Mouse (Mus musculus) myocyte (in vitro differentiated cells): ENCODE results near the gene Pop5. TPM values are rescaled to one million over a fixed set of nuclear protein-coding genes. Genes with fewer than 3 reads are reported as not detected.

Experiments used
- H3K27me3 ChIP-seq: one replicate; pipeline ENCODE4 v1.6.1; 2011; ENCODE audit not compliant: control insufficient read depth, insufficient read depth, insufficient read length
- H3K36me3 ChIP-seq: one replicate; pipeline ENCODE4 v1.6.1; 2011; ENCODE audit not compliant: control insufficient read depth, insufficient read depth
- H3K4me2 ChIP-seq: one replicate; pipeline ENCODE4 v1.6.1; 2011; ENCODE audit warnings: low read depth, control low read depth
- H3K4me3 ChIP-seq: one replicate; pipeline ENCODE4 v1.5.1; 2011; ENCODE audit warnings: mild to moderate bottlenecking, control low read depth, moderate library complexity
- H3K79me2 ChIP-seq: one replicate; pipeline ENCODE4 v1.6.1; 2011; ENCODE audit not compliant: control insufficient read depth, insufficient read depth
- H3ac ChIP-seq: one replicate; pipeline ENCODE4 v1.6.1; 2011; ENCODE audit not compliant: control insufficient read depth, insufficient read length
- CEBPB ChIP-seq: IDR thresholded peaks from 2 replicates; pipeline ENCODE4 v1.6.1; 2011; ENCODE audit warnings: mild to moderate bottlenecking, moderate library complexity; ENCODE audit not compliant: poor library complexity, insufficient read depth, severe bottlenecking
- E2F4 ChIP-seq: IDR thresholded peaks from one replicate; pipeline ENCODE4 v1.6.1; 2011; ENCODE audit warnings: mild to moderate bottlenecking, control low read depth, moderate library complexity; ENCODE audit not compliant: insufficient read depth
- MAX ChIP-seq: IDR thresholded peaks from one replicate; pipeline ENCODE4 v1.6.1; 2011; ENCODE audit warnings: low read depth, mild to moderate bottlenecking, control low read depth
- MYOD1 ChIP-seq, 3 experiments: IDR thresholded peaks; one replicate each; pipeline ENCODE4 v1.6.1; 2011; ENCODE audit warnings: control low read depth in 2 of 3, low read depth in 2 of 3, mild to moderate bottlenecking in 2 of 3, moderate library complexity in 1 of 3; ENCODE audit not compliant: insufficient read length in 2 of 3, control insufficient read depth in 1 of 3
- MYOG ChIP-seq, 3 experiments: IDR thresholded peaks; one replicate each; pipeline ENCODE4 v1.6.1; 2011; ENCODE audit warnings: control low read depth in 2 of 3, low read depth in 2 of 3, mild to moderate bottlenecking in 2 of 3; ENCODE audit not compliant: insufficient read length in 2 of 3, control insufficient read depth in 1 of 3, insufficient read depth in 1 of 3
- POLR2A ChIP-seq: IDR thresholded peaks from one replicate; pipeline ENCODE4 v1.6.1; 2011; ENCODE audit warnings: low read depth, mild to moderate bottlenecking, control low read depth, moderate library complexity; ENCODE audit not compliant: insufficient read length
- POLR2AphosphoS2 ChIP-seq: IDR thresholded peaks from one replicate; pipeline ENCODE4 v1.6.1; 2011; ENCODE audit warnings: low read depth, control low read depth; ENCODE audit not compliant: insufficient read length
- REST ChIP-seq: IDR thresholded peaks from one replicate; pipeline ENCODE4 v1.6.1; 2011; ENCODE audit warnings: mild to moderate bottlenecking, control low read depth, moderate library complexity; ENCODE audit not compliant: insufficient read depth, insufficient read length
- SRF ChIP-seq: IDR thresholded peaks from one replicate; pipeline ENCODE4 v1.6.1; 2011; ENCODE audit warnings: low read depth; ENCODE audit not compliant: control insufficient read depth, insufficient read length
- TCF12 ChIP-seq: IDR thresholded peaks from one replicate; pipeline ENCODE4 v1.6.1; 2011; ENCODE audit warnings: mild to moderate bottlenecking, control low read depth; ENCODE audit not compliant: poor library complexity, insufficient read depth, severe bottlenecking
- TCF3 ChIP-seq: IDR thresholded peaks from one replicate; pipeline ENCODE4 v1.6.1; 2011; ENCODE audit warnings: low read depth, control low read depth; ENCODE audit not compliant: insufficient read length
- USF1 ChIP-seq: IDR thresholded peaks from one replicate; pipeline ENCODE4 v1.6.1; 2011; ENCODE audit warnings: low read depth, mild to moderate bottlenecking, control low read depth, moderate library complexity
- polyA plus RNA-seq: library from polyadenylated mRNA; unstranded; fragments of >200 nt; fragmentation: generic; extraction: Trizol; gene quantifications from one replicate; pipeline ENCODE4 v1.2.1, GENCODE M21; 2012; ENCODE audit warnings: missing spikeins

Pop5 gene
- polyA plus RNA-seq, 1 experiment = 82.3 TPM

DNA sequence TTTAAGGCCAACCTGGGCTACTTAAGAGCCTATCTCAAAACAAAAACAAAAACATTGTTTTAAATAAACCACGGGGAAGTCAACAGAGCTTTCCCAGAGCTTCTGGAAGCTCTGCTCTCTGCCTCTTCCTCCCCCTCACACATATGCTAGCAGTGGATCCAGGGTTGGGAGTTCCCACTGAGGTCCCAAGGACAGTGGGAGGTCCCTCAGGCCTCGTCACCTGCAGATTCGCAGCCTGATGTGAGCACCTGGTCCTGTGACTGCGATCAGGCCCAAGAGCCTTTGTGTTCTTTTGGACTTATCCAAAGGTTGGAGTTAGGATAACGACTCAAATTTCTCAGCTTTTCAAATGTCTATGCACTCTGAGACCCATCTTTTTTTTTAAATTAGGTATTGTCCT lies 27.0 kb upstream of the Pop5 start:
- no peak overlapping the region for H3K4me3 ChIP-seq
- H3K36me3 ChIP-seq = no peaks in the 10 kb centered on the region
- H3K79me2 ChIP-seq = no peaks in the 10 kb centered on the region
- no peak overlapping the region for H3ac ChIP-seq
- no peak for TF ChIP-seq MYOD1 (IDR thresholded peaks at IDR 0.05; ENCODE audit: control insufficient read depth in 1 of 3, insufficient read length in 2 of 3, low read depth in 2 of 3)
- no peak for TF ChIP-seq TCF3
- no peak for TF ChIP-seq TCF12
- TF ChIP-seq POLR2AphosphoS2 = no peak
- TF ChIP-seq REST = no peak
- no peak for TF ChIP-seq POLR2A
- no peak for TF ChIP-seq MYOG (IDR thresholded peaks at IDR 0.05; ENCODE audit: control insufficient read depth in 1 of 3, insufficient read depth in 1 of 3, insufficient read length in 2 of 3, low read depth in 2 of 3)
- no peak for TF ChIP-seq USF1
- no peak for TF ChIP-seq E2F4
- TF ChIP-seq MAX = no peak
- TF ChIP-seq CEBPB = no peak
- TF ChIP-seq SRF = no peak
- H3K4me2 ChIP-seq = no peak overlapping the region
- H3K27me3 ChIP-seq = no peaks in the 10 kb centered on the region

GRCm38 (mm10) chr5:115210380-115210779 lies 25.3 kb upstream of the Pop5 start:
- Histone ChIP-seq H3K4me2 (no peak overlapping the region), H3ac (no peak overlapping the region), H3K79me2 (no peaks in the 10 kb centered on the region), H3K4me3 (no peak overlapping the region), H3K27me3 (no peaks in the 10 kb centered on the region), H3K36me3 (no peaks in the 10 kb centered on the region)
- TF ChIP-seq CEBPB = no peak
- TF ChIP-seq MYOD1 (IDR thresholded peaks at IDR 0.05; ENCODE audit: control insufficient read depth in 1 of 3, insufficient read length in 2 of 3, low read depth in 2 of 3) = no peak
- no peak for TF ChIP-seq MAX
- no peak for TF ChIP-seq TCF12
- no peak for TF ChIP-seq POLR2A
- no peak for TF ChIP-seq TCF3
- no peak for TF ChIP-seq POLR2AphosphoS2

GRCm38 (mm10) chr5:115212451-115212850 lies 23.2 kb upstream of the Pop5 start:
- H3ac ChIP-seq = no peak overlapping the region
- H3K27me3 ChIP-seq = no peaks in the 10 kb centered on the region
- no peaks in the 10 kb centered on the region for H3K79me2 ChIP-seq
- no peak overlapping the region for H3K4me3 ChIP-seq
- no peaks in the 10 kb centered on the region for H3K36me3 ChIP-seq
- no peak for TF ChIP-seq CEBPB
- no peak for TF ChIP-seq SRF
- no peak for TF ChIP-seq MAX
- TF ChIP-seq TCF12 = no peak
- no peak for TF ChIP-seq MYOG (IDR thresholded peaks at IDR 0.05; ENCODE audit: control insufficient read depth in 1 of 3, insufficient read depth in 1 of 3, insufficient read length in 2 of 3, low read depth in 2 of 3)
- H3K4me2 ChIP-seq = no peak overlapping the region

- Histone ChIP-seq H3K4me2 (no peak overlapping the region), H3K79me2 (no peaks in the 10 kb centered on the region), H3K36me3 (no peaks in the 10 kb centered on the region), H3K27me3 (no peaks in the 10 kb centered on the region), H3ac (no peak overlapping the region), H3K4me3 (no peak overlapping the region)
- TF ChIP-seq MYOG (IDR thresholded peaks at IDR 0.05; ENCODE audit: control insufficient read depth in 1 of 3, insufficient read depth in 1 of 3, insufficient read length in 2 of 3, low read depth in 2 of 3) (no peak), TCF3 (no peak), REST (no peak), TCF12 (no peak), CEBPB (no peak), USF1 (no peak), POLR2A (no peak), MYOD1 (IDR thresholded peaks at IDR 0.05; ENCODE audit: control insufficient read depth in 1 of 3, insufficient read length in 2 of 3, low read depth in 2 of 3) (peak in 1 of 3 experiments; percentile 34)
These were observed 22.8 kb upstream of the Pop5 start for GRCm38 (mm10) chr5:115212861-115213260.

- Histone ChIP-seq H3K36me3 (no peaks in the 10 kb centered on the region), H3K27me3 (no peaks in the 10 kb centered on the region), H3K79me2 (no peaks in the 10 kb centered on the region), H3K4me3 (no peak overlapping the region), H3K4me2 (peak overlapping the region; percentile 46), H3ac (no peak overlapping the region)
- TF ChIP-seq TCF12 = no peak
- no peak for TF ChIP-seq CEBPB
- TF ChIP-seq POLR2A = no peak
- TF ChIP-seq POLR2AphosphoS2 = no peak
These were observed 20.8 kb upstream of the Pop5 start for GRCm38 (mm10) chr5:115214864-115215263.
